Mouse (Mus musculus): ENCODE measurements at regions not wholly inside any gene's neighbourhood (a gene's known extent, or its start where the extent isn't known, plus 50 kb on each side); places are given as distances from the start of the nearest gene placed in this dataset.

- TF ChIP-seq CTCF (conservative IDR thresholded peaks at IDR 0.05; ENCODE audit: insufficient read depth, insufficient read length, low read depth, low read length), result no peak
- no peak for TF ChIP-seq POLR2A (IDR thresholded peaks at IDR 0.05; ENCODE audit: low read depth, low read length)
Measured at GRCm38 (mm10) chr4:7422787-7423186, 816.1 kb downstream of the Car8 start.
